Mouse (Mus musculus): Measurements from ENCODE around the gene Calcoco2. TPM values are rescaled to one million over a fixed set of nuclear protein-coding genes. Genes with fewer than 3 reads are reported as not detected.

Gene Calcoco2
- polyA plus RNA-seq (2012; rRNA removed): 0.13 TPM in 1 of 2 replicates, not detected in the other

DNA sequence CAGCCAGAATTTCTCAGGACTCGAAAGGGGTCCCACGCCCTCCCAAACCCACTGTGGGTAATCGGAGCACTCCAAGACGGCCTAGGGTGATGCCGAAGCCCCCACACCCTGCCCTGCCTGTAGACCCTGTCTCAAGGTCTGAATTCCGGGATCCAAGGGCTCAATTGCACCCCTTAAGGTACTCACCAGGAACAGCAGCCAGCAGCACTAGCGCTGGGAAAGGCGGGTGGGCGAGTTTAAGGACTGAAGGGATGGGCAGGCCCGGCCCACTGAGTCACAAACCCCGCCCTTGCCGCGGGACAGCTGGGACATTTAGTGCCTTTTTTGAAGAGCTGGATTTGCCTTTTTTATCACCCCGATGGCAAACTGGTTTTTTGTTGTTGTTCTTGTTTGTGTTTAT lies at the start of gene Calcoco2:
TSS of gene Calcoco2 (minus strand) at position 214 of the 400 bp plus-strand sequence.

DNA sequence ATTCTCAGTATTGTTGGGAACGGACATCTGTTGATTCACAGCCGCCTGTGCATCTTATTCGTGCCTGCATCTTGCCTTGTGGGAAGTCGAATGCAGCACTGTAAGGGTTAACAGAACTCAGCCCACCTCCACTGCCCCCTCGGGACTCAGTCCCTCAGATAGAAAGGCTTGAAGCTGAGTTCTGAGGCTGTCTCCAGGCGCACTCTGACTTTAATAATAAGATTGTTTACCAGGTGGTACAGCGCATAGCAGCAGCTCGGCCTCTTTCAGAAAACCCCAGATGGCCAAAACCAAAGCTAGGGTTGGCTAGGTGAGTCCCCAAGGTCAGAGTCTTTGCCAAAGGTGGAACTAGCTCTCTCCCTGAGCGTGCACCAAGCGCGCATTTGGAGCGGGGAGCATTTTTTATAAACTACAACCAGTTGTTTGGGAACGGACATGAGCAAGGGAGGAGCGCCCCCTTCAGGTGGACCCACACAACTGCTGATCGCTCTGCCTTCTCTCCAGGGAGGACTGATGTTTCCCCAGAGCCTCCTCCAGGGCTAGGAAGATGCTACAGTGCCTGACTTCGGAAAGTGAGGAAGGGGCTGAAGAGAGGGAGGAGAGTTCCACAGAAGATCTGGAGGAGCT lies 21.6 kb upstream of the Calcoco2 start, which contains the start of gene Ttll6:
TSS of gene Ttll6 (plus strand) at position 548 of the 627 bp plus-strand sequence.

GRCm38 (mm10) chr11:96075509-96076220 lies 36.1 kb downstream of the Calcoco2 start, which contains the start of gene Atp5g1:
Gene Atp5g1 (minus strand): TSS chr11:96075670.

GRCm38 (mm10) chr11:96065215-96065911 lies 46.4 kb downstream of the Calcoco2 start, which contains the start of gene Ube2z:
Gene Ube2z (minus strand): TSS chr11:96065388.

Other genes starting within 250 kb of the Calcoco2 start
- 0.29 and 0.42 TPM in 2 replicates for gene B4galnt2, start 197.1 kb downstream of the Calcoco2 start, polyA plus RNA-seq (2012; rRNA removed)
- gene Igf2bp1, start 106.0 kb downstream of the Calcoco2 start, polyA plus RNA-seq (2012; rRNA removed): 0.13 and 0.19 TPM in 2 replicates
- gene Gip, start 87.4 kb downstream of the Calcoco2 start, polyA plus RNA-seq (2012; rRNA removed): not detected in 2 replicates
- 20.0 and 22.1 TPM in 2 replicates for gene Snf8, start 77.1 kb downstream of the Calcoco2 start, polyA plus RNA-seq (2012; rRNA removed)
- gene Ube2z, start 46.6 kb downstream of the Calcoco2 start, polyA plus RNA-seq (2012; rRNA removed): 38.8 and 39.7 TPM in 2 replicates
- 450 and 554 TPM in 2 replicates for gene Atp5g1, start 36.3 kb downstream of the Calcoco2 start, polyA plus RNA-seq (2012; rRNA removed)
- 1.2 and 1.7 TPM in 2 replicates for gene Ttll6, start 21.8 kb upstream of the Calcoco2 start, polyA plus RNA-seq (2012; rRNA removed)
- not detected in 2 replicates for gene Hoxb13, start 82.4 kb upstream of the Calcoco2 start, polyA plus RNA-seq (2012; rRNA removed)
- 3.0 and 3.3 TPM in 2 replicates for gene Hoxb9, start 159.5 kb upstream of the Calcoco2 start, polyA plus RNA-seq (2012; rRNA removed)
- 40.2 and 48.4 TPM in 2 replicates for gene Hoxb8, start 169.9 kb upstream of the Calcoco2 start, polyA plus RNA-seq (2012; rRNA removed)
- gene Hoxb7, start 174.7 kb upstream of the Calcoco2 start, polyA plus RNA-seq (2012; rRNA removed): 6.5 and 8.1 TPM in 2 replicates
- 33.9 and 44.1 TPM in 2 replicates for gene Hoxb6, start 180.5 kb upstream of the Calcoco2 start, polyA plus RNA-seq (2012; rRNA removed)
- gene Hoxb5, start 191.4 kb upstream of the Calcoco2 start, polyA plus RNA-seq (2012; rRNA removed): 7.6 and 8.0 TPM in 2 replicates
- 5.0 and 6.5 TPM in 2 replicates for gene Hoxb4, start 206.3 kb upstream of the Calcoco2 start, polyA plus RNA-seq (2012; rRNA removed)
- gene Hoxb3, start 211.4 kb upstream of the Calcoco2 start, polyA plus RNA-seq (2012; rRNA removed): 15.2 and 16.2 TPM in 2 replicates
- gene Hoxb2, start 238.6 kb upstream of the Calcoco2 start, polyA plus RNA-seq (2012; rRNA removed): 18.4 and 31.6 TPM in 2 replicates